Mouse (Mus musculus) intestine, embryonic 14.5 days (tissue): ENCODE results near the gene Cmtm4. TPM values are rescaled to one million over a fixed set of nuclear protein-coding genes. Genes with fewer than 3 reads are reported as not detected.

Experiments used
- ATAC-seq: fragments of 200-750 bp; cut with Nextera tagmentation; replicated peaks from 2 replicates; pipeline ENCODE4 v1.8.0; 2017; ENCODE audit warnings: low read depth, moderate number of reproducible peaks, moderate TSS enrichment, moderate library complexity; ENCODE audit not compliant: low FRiP score, low TSS enrichment
- DNase-seq: peaks from one replicate; pipeline ENCODE4 v3.0.0-alpha.2; 2018; ENCODE audit warnings: low spot score
- H3K27ac ChIP-seq: fragments of 300-500 bp; sonication (generic); 2 replicates; pipeline ENCODE4 v1.5.1; 2014; ENCODE audit warnings: low read depth, mild to moderate bottlenecking, control low read depth
- H3K27me3 ChIP-seq: fragments of 300-500 bp; sonication (generic); replicated peaks from 2 replicates; pipeline ENCODE4 v1.6.1; 2014; ENCODE audit warnings: low read length, control low read depth; ENCODE audit not compliant: control insufficient read depth, insufficient read depth
- H3K36me3 ChIP-seq: fragments of 300-500 bp; sonication (generic); 2 replicates; pipeline ENCODE4 v1.6.1; 2014; ENCODE audit warnings: low read length, control low read depth; ENCODE audit not compliant: control insufficient read depth, insufficient read depth
- H3K4me1 ChIP-seq: fragments of 300-500 bp; sonication (generic); replicated peaks from 2 replicates; pipeline ENCODE4 v1.6.1; 2014; ENCODE audit warnings: low read length, control low read depth, mixed read lengths; ENCODE audit not compliant: control insufficient read depth, insufficient read depth
- H3K4me2 ChIP-seq: fragments of 300-500 bp; sonication (generic); 2 replicates; pipeline ENCODE4 v1.6.1; 2014; ENCODE audit warnings: low read length
- H3K4me3 ChIP-seq: fragments of 300-500 bp; sonication (generic); 2 replicates; pipeline ENCODE4 v1.5.1; 2014; ENCODE audit warnings: low read depth, low read length, control low read depth, mixed read lengths
- H3K9ac ChIP-seq: fragments of 300-500 bp; sonication (generic); 2 replicates; pipeline ENCODE4 v1.6.1; 2014; ENCODE audit warnings: mild to moderate bottlenecking, low read length
- H3K9me3 ChIP-seq: fragments of 300-500 bp; sonication (generic); 2 replicates; pipeline ENCODE4 v1.6.1; 2016; ENCODE audit warnings: low read length, control low read depth; ENCODE audit not compliant: control insufficient read depth
- WGBS: fragments of 180-500 bp; shearing (Covaris S2); extraction: QIAGEN DNeasy Blood & Tissue Kit; methylation state at CpG from one replicate; pipeline ENCODE4 v1.1.7; 2014; 5-methylcytosine and 5-hydroxymethylcytosine counted together
- polyA plus RNA-seq: library from polyadenylated mRNA; unstranded; fragments of >200 nt; fragmentation: Nextera tagmentation; extraction: Ambion mirVana; gene quantifications from 2 replicates; pipeline ENCODE4 v1.2.1, GENCODE M21; 2014

Cmtm4 gene
- polyA plus RNA-seq, 1 experiment from 2014 or later: 7.5 TPM

GRCm38 (mm10) chr8:104386693-104387092 lies 8.9 kb downstream of the Cmtm4 start:
- ATAC-seq: no peak
- WGBS: 15% methylated on average over 4 of the region's 4 CpGs
- Histone ChIP-seq H3K4me2 (no peak overlapping the region), H3K36me3 (no peaks in the 10 kb centered on the region; the same call in 1 of the 2 replicates), H3K27ac (no peak overlapping the region), H3K4me1 (peaks cover 49% of the 10 kb centered on the region), H3K27me3 (no peaks in the 10 kb centered on the region), H3K9me3 (no peaks in the 10 kb centered on the region), H3K9ac (no peak overlapping the region), H3K4me3 (no peak overlapping the region)
- DNase-seq: no peak

DNA sequence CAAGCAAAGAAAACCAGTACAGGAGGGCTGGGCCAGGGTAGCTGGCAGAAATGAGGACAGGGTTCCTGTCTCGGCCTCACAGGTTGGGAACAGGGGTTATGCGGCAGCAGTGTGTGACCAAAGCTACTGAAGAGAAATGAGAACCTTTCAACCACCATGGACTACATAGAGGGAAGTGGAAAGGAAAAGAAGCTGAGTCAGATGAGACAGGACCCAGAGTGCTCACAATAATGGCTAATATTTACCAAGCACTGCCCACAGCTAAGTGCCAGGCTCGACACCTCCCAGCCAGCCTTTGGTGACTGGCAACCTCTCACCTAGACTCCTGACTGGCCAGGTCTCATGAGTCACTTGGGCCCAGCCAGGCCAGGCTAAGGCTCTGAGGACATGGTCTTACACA lies 11.6 kb downstream of the Cmtm4 start:
- ATAC-seq (no peak), DNase-seq (no peak)
- Histone ChIP-seq H3K27me3 (no peaks in the 10 kb centered on the region), H3K36me3 (no peaks in the 10 kb centered on the region; the same call in 1 of the 2 replicates), H3K4me1 (peaks cover 49% of the 10 kb centered on the region), H3K4me3 (no peak overlapping the region), H3K9ac (no peak overlapping the region), H3K27ac (peak overlapping the region; percentile 11; the same call in 1 of the 2 replicates), H3K9me3 (no peaks in the 10 kb centered on the region), H3K4me2 (no peak overlapping the region)
- WGBS: 81% methylated on average over 3 of the region's 3 CpGs

DNA sequence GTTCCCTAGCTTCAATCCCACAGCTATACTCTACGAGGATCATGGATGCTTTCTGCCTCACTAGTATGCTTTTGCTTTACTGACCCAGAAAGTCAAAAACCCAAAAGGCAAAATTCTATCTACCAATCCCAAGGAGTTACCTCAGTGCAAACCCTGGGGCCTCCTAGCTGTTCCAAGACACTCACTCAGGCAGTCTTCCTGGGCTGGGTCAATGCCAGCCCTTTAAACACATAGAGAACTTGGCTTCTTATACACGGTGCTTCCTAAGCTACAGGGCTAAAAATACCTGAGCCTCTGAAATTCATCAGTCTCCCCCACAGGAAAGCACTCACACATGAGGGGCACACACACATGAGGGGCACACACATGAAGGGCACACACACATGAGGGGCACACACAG lies 12.3 kb downstream of the Cmtm4 start:
- H3K27me3 ChIP-seq: no peaks in the 10 kb centered on the region
- no peak overlapping the region for H3K4me3 ChIP-seq
- no peak overlapping the region for H3K4me2 ChIP-seq
- no peak overlapping the region for H3K9ac ChIP-seq
- H3K36me3 ChIP-seq: no peaks in the 10 kb centered on the region
- no peaks in the 10 kb centered on the region for H3K9me3 ChIP-seq
- DNase-seq (no peak), ATAC-seq (no peak)
- peak overlapping the region; percentile 11; the same call in 1 of the 2 replicates for H3K27ac ChIP-seq
- WGBS: 60% methylated on average over 2 of the region's 2 CpGs
- peaks cover 49% of the 10 kb centered on the region for H3K4me1 ChIP-seq

DNA sequence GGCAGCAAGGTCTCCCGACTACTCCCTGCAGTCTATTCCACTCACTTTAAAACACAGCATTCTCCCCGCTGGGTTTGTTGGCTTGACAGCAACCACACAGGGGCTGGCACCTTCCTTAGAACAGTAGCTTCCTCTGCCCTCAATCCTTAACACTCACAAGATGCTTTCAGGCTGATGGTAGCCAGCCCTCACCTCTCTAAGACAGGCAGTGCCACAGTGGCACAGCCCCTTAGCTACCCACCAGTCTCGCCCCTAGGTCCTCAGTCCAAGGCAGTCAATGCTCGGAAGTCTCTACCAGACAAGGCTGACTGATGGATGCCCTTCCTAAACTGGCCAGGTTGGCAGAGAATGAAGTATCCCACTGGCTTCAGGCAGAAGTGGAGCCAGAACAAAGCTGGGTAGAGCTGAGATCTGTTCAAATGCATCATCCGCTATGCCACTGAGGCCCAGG lies 14.6 kb downstream of the Cmtm4 start:
- 75% methylated on average over 5 of the region's 5 CpGs for WGBS
- no peak overlapping the region for H3K4me2 ChIP-seq
- H3K9me3 ChIP-seq: no peaks in the 10 kb centered on the region
- H3K9ac ChIP-seq: no peak overlapping the region
- DNase-seq: no peak
- no peak overlapping the region for H3K4me3 ChIP-seq
- H3K36me3 ChIP-seq: no peaks in the 10 kb centered on the region
- H3K27me3 ChIP-seq: no peaks in the 10 kb centered on the region
- no peak for ATAC-seq
- no peak overlapping the region for H3K27ac ChIP-seq
- peaks cover 37% of the 10 kb centered on the region for H3K4me1 ChIP-seq

DNA sequence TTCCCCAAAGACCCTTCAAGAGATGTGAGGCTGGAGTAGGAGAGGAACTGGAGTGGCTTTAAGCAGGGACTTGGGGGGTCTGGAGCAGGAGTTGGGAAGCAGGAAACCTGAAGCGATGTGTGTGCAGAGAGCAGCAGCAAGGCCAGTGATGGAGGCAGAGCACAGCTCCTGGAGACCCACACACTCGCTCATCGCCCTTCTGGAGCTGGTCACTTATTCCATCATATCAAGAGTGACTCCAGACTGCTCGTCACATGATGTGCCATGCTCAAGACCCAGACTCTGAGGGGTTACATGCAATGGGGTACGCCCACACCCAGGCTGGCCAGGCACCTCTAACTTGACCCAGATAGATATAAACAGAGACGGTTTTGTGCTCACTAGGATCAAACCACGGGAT lies 15.3 kb downstream of the Cmtm4 start:
- Histone ChIP-seq H3K9me3 (no peaks in the 10 kb centered on the region), H3K27me3 (no peaks in the 10 kb centered on the region), H3K4me1 (peaks cover 35% of the 10 kb centered on the region), H3K4me3 (no peak overlapping the region), H3K9ac (no peak overlapping the region), H3K36me3 (no peaks in the 10 kb centered on the region), H3K4me2 (no peak overlapping the region), H3K27ac (no peak overlapping the region)
- no peak for DNase-seq
- ATAC-seq: no peak
- 76% methylated on average over 7 of the region's 7 CpGs for WGBS

DNA sequence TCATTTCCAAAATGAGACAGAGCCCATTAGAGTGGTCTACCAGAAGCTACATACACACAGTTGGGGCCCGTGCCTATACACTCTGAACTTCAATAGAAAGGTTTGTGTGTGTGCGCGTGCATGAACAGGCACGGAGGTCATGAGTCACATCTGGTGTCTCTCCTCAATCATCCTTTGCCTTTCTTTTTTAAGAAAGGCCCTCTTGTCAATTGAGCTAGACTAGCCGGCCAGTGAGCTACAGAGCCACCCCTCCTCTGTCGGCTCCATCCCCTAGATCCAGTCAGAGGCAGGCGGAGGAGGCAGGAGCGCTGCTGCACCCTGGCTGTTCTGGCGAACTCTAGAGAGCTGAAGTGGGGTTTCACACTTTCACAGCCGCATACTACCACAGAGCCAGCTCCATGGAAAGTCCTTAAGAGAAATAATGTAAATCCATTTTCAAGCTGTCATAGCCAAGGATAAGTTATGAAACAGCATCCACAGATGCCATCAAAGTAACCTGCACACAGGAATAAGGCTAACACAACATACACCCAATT lies 16.2 kb downstream of the Cmtm4 start:
- no peak overlapping the region for H3K4me2 ChIP-seq
- DNase-seq: no peak
- no peaks in the 10 kb centered on the region for H3K27me3 ChIP-seq
- ATAC-seq: no peak
- H3K27ac ChIP-seq: no peak overlapping the region
- H3K36me3 ChIP-seq: no peaks in the 10 kb centered on the region
- peaks cover 38% of the 10 kb centered on the region for H3K4me1 ChIP-seq
- no peak overlapping the region for H3K4me3 ChIP-seq
- no peak overlapping the region for H3K9ac ChIP-seq
- H3K9me3 ChIP-seq: no peaks in the 10 kb centered on the region
- 64% methylated on average over 10 of the region's 10 CpGs for WGBS

DNA sequence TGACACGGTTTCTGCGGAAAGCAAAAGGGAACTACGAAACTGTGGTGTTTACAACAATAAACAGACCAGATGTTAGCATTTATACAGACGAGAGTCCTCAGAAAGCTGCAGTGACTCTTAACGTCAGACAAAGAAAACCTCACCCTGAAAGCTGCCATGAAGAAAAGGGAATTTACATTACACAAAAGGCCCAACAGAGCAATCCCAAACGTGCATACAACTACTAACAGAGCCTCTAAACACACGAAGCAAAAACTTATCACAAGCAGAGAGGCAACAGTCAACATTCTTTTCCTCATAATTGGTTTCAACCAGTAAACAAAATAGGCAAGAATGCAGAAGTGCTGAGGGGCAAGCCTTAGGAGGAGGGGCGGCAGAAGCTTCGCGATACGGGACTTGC lies 18.9 kb downstream of the Cmtm4 start:
- Histone ChIP-seq H3K4me2 (no peak overlapping the region; the same call in 1 of the 2 replicates), H3K27me3 (no peaks in the 10 kb centered on the region), H3K4me3 (no peak overlapping the region), H3K36me3 (no peaks in the 10 kb centered on the region), H3K4me1 (peaks cover 28% of the 10 kb centered on the region), H3K9me3 (no peaks in the 10 kb centered on the region), H3K9ac (no peak overlapping the region), H3K27ac (peak overlapping the region; percentile 36; the same call in 1 of the 2 replicates)
- no peak for DNase-seq
- WGBS: 56% methylated on average over 11 of the region's 11 CpGs
- ATAC-seq: no peak

DNA sequence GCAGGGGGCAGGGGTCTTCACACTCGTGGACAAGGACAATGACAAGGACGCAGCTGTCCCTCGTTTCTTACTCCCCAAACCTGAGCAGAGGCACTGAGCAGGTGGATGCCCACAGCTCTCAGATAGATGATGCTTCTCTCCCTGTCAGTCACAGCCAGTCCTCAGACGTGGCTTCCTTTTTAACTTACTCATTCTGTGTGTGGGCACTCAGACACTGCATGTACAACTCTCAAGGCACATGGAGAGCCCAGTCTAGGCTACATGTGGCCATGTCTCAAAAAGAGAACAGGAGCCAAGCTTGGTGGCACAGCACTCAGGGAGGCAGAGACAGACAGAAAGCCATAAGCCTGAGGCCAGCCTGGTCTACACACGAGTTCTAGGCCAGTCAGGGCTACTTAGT lies 19.6 kb downstream of the Cmtm4 start:
- WGBS: 60% methylated on average over 5 of the region's 5 CpGs

More for the DNA sequence above, 19.6 kb downstream of the Cmtm4 start:
- H3K4me3 ChIP-seq: no peak overlapping the region
- no peak for ATAC-seq
- H3K4me2 ChIP-seq: peak overlapping the region; percentile 21; the same call in 1 of the 2 replicates
- no peak for DNase-seq
- no peaks in the 10 kb centered on the region for H3K36me3 ChIP-seq
- H3K27ac ChIP-seq: peak overlapping the region; percentile 78
- peaks cover 28% of the 10 kb centered on the region for H3K4me1 ChIP-seq
- no peaks in the 10 kb centered on the region for H3K9me3 ChIP-seq
- H3K27me3 ChIP-seq: no peaks in the 10 kb centered on the region
- peak overlapping the region; percentile 20; the same call in 1 of the 2 replicates for H3K9ac ChIP-seq
